Mouse (Mus musculus): ENCODE results near the gene Ppp1r15a. TPM values are rescaled to one million over a fixed set of nuclear protein-coding genes. Genes with fewer than 3 reads are reported as not detected.

The Ppp1r15a gene
- polyA plus RNA-seq (2014; fragmentation: Nextera tagmentation; extraction: Ambion mirVana): 14.7 and 15.0 TPM in 2 replicates

DNA sequence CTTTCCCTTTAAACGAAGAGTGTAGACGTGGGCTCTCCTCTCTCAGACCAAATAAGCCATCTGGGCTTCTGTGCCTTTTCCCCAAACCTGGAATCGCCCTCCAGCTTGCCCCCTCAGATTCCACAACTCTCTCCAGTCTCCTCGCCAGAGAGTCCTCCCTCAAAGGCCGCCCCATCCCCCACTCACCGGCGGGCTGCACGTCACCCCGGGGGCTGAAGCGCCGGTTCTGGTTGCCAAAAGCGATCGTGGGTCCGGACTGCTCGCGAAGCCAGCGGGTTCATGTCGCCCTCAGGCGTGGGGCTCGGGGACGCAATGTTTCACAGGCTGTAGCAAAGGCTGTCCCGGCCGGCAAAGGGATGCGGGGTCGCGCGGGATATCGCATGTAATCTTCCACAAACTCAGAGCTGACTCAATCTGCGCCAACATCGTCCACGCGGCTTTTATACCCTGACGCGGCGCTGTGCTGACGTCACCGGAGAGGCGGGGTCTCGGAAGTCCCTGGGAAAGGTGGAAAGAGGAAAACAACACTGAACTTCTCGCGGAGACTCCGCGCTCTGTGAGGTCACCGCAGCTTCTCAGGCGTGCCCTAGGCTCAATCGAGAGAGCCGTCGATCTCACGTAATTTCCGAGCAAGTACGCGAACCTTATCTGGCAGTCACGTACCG, at the start of gene Ppp1r15a, which contains the start of gene Plekha4:
Gene Ppp1r15a, minus strand, starts transcription at position 460 of the 665 bp plus-strand sequence.
Gene Plekha4, plus strand, starts transcription at position 522 of the 665 bp plus-strand sequence.
- H3K36me3 ChIP-seq (ENCODE audit: control insufficient read depth, insufficient read depth, low read length): peaks cover 9% of the 10 kb centered on the region; the same call in 1 of the 2 replicates
- peak within 1 kb of the TSS; percentile 78 for H3K9ac ChIP-seq (ENCODE audit: low read length)
- peak; percentile 85 for ATAC-seq (replicated peaks; ENCODE audit: low FRiP score, low TSS enrichment, low read depth)
- peak; percentile 100 for DNase-seq (ENCODE audit: low spot score)
- no peaks in the 10 kb centered on the region for H3K27me3 ChIP-seq (replicated peaks; ENCODE audit: control insufficient read depth, insufficient read depth, low read length)
- under 1% methylated on average over 54 of the region's 54 CpGs for WGBS
- peak within 1 kb of the TSS; percentile 88 for H3K4me3 ChIP-seq (ENCODE audit: low read depth, low read length)
- peaks cover 31% of the 10 kb centered on the region for H3K4me1 ChIP-seq (replicated peaks; ENCODE audit: control insufficient read depth, insufficient read depth, low read length)
- no peaks in the 10 kb centered on the region for H3K9me3 ChIP-seq (ENCODE audit: control insufficient read depth, low read length)
- peak within 1 kb of the TSS; percentile 95 for H3K4me2 ChIP-seq (ENCODE audit: low read length)
- peak within 1 kb of the TSS; percentile 90 for H3K27ac ChIP-seq (ENCODE audit: low read depth)

GRCm38 (mm10) chr7:45574472-45575379, 48.7 kb upstream of the Ppp1r15a start:
- 75% methylated on average over 15 of the region's 15 CpGs for WGBS
- no peak for DNase-seq (ENCODE audit: low spot score)
- ATAC-seq (replicated peaks; ENCODE audit: low FRiP score, low TSS enrichment, low read depth): no peak; the same call in 1 of the 2 replicates
- Histone ChIP-seq H3K9ac (ENCODE audit: low read length) (no peak overlapping the region), H3K4me3 (ENCODE audit: low read depth, low read length) (no peak overlapping the region), H3K9me3 (ENCODE audit: control insufficient read depth, low read length) (no peaks in the 10 kb centered on the region), H3K36me3 (ENCODE audit: control insufficient read depth, insufficient read depth, low read length) (peaks cover 18% of the 10 kb centered on the region), H3K4me2 (ENCODE audit: low read length) (0 out of 2 replicates have a peak overlapping the region, but pooled peaks have one; percentile 11), H3K4me1 (replicated peaks; ENCODE audit: control insufficient read depth, insufficient read depth, low read length) (peaks cover 19% of the 10 kb centered on the region), H3K27me3 (replicated peaks; ENCODE audit: control insufficient read depth, insufficient read depth, low read length) (no peaks in the 10 kb centered on the region), H3K27ac (ENCODE audit: low read depth) (no peak overlapping the region)

GRCm38 (mm10) chr7:45573954-45574353, 47.9 kb upstream of the Ppp1r15a start:
- no peak for ATAC-seq (replicated peaks; ENCODE audit: low FRiP score, low TSS enrichment, low read depth)
- no peak overlapping the region for H3K4me3 ChIP-seq (ENCODE audit: low read depth, low read length)
- 82% methylated on average over 8 of the region's 8 CpGs for WGBS
- H3K27ac ChIP-seq (ENCODE audit: low read depth): no peak overlapping the region
- DNase-seq (ENCODE audit: low spot score): no peak
- peaks cover 19% of the 10 kb centered on the region for H3K4me1 ChIP-seq (replicated peaks; ENCODE audit: control insufficient read depth, insufficient read depth, low read length)
- no peaks in the 10 kb centered on the region for H3K27me3 ChIP-seq (replicated peaks; ENCODE audit: control insufficient read depth, insufficient read depth, low read length)
- H3K4me2 ChIP-seq (ENCODE audit: low read length): no peak overlapping the region
- H3K9me3 ChIP-seq (ENCODE audit: control insufficient read depth, low read length): no peaks in the 10 kb centered on the region
- H3K9ac ChIP-seq (ENCODE audit: low read length): no peak overlapping the region
- H3K36me3 ChIP-seq (ENCODE audit: control insufficient read depth, insufficient read depth, low read length): peaks cover 18% of the 10 kb centered on the region

- Histone ChIP-seq H3K36me3 (ENCODE audit: control insufficient read depth, insufficient read depth, low read length) (peaks cover 11% of the 10 kb centered on the region), H3K27ac (ENCODE audit: low read depth) (no peak overlapping the region), H3K4me3 (ENCODE audit: low read depth, low read length) (no peak overlapping the region), H3K9ac (ENCODE audit: low read length) (no peak overlapping the region), H3K4me2 (ENCODE audit: low read length) (no peak overlapping the region), H3K9me3 (ENCODE audit: control insufficient read depth, low read length) (no peaks in the 10 kb centered on the region), H3K27me3 (replicated peaks; ENCODE audit: control insufficient read depth, insufficient read depth, low read length) (no peaks in the 10 kb centered on the region), H3K4me1 (replicated peaks; ENCODE audit: control insufficient read depth, insufficient read depth, low read length) (peaks cover 27% of the 10 kb centered on the region)
- DNase-seq (ENCODE audit: low spot score) (no peak), ATAC-seq (replicated peaks; ENCODE audit: low FRiP score, low TSS enrichment, low read depth) (no peak)
- WGBS: 53% methylated on average over 1 of the region's 1 CpGs
These were observed 45.9 kb upstream of the Ppp1r15a start for GRCm38 (mm10) chr7:45571966-45572365.

DNA sequence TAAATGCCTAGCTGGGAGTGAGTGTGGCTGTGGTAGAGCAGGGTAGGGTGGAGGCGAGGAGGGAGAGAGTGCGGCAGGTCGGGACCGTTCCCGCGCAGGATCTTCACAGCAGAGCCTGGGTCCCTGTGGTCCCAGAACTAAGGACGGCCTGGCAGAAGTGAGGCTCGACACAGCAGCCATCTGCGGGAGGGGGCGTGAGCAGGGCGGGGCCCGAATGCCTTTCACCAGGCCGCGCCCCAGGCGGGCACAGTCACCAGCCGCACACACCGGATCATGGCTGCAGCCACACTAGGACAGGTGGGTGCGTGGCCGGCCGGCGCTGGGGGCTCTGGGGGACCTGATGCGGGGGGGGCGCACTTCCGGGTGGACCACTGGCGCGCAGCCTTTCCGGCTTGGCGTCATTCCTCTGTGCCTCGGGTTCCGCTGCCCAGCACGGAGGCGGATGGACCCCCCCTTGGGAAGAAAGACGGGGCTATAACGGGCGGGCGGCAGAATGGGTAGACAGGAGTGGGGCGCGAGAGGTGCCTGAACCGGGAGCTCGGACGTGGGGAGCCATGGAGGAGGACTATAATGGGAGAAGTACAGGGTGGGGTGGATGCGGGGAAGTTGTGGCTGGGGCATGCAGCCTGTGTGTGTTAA, 44.2 kb upstream of the Ppp1r15a start, which contains the start of gene Bcat2:
Gene Bcat2, plus strand, starts transcription at position 51 of the 639 bp plus-strand sequence.
- 0 out of 2 replicates have a peak, but pooled peaks cover 5% of the 10 kb centered on the region for H3K36me3 ChIP-seq (ENCODE audit: control insufficient read depth, insufficient read depth, low read length)
- under 1% methylated on average over 40 of the region's 42 CpGs for WGBS
- H3K9me3 ChIP-seq (ENCODE audit: control insufficient read depth, low read length): no peaks in the 10 kb centered on the region
- peak; percentile 80 for DNase-seq (ENCODE audit: low spot score)
- H3K9ac ChIP-seq (ENCODE audit: low read length): peak within 1 kb of the TSS; percentile 70
- peak within 1 kb of the TSS; percentile 60 for H3K4me2 ChIP-seq (ENCODE audit: low read length)
- no peaks in the 10 kb centered on the region for H3K27me3 ChIP-seq (replicated peaks; ENCODE audit: control insufficient read depth, insufficient read depth, low read length)
- peaks cover 27% of the 10 kb centered on the region for H3K4me1 ChIP-seq (replicated peaks; ENCODE audit: control insufficient read depth, insufficient read depth, low read length)
- H3K27ac ChIP-seq (ENCODE audit: low read depth): peak within 1 kb of the TSS; percentile 71
- peak; percentile 60 for ATAC-seq (replicated peaks; ENCODE audit: low FRiP score, low TSS enrichment, low read depth)
- H3K4me3 ChIP-seq (ENCODE audit: low read depth, low read length): peak within 1 kb of the TSS; percentile 73

GRCm38 (mm10) chr7:45568601-45569473, 42.8 kb upstream of the Ppp1r15a start:
- Histone ChIP-seq H3K36me3 (ENCODE audit: control insufficient read depth, insufficient read depth, low read length) (0 out of 2 replicates have a peak, but pooled peaks cover 3% of the 10 kb centered on the region), H3K9ac (ENCODE audit: low read length) (no peak overlapping the region)
- no peak for DNase-seq (ENCODE audit: low spot score)

GRCm38 (mm10) chr7:45567780-45568516, 41.9 kb upstream of the Ppp1r15a start:
- ATAC-seq (replicated peaks; ENCODE audit: low FRiP score, low TSS enrichment, low read depth) (peak; percentile 95), DNase-seq (ENCODE audit: low spot score) (peak; percentile 87)
- H3K27me3 ChIP-seq (replicated peaks; ENCODE audit: control insufficient read depth, insufficient read depth, low read length): no peaks in the 10 kb centered on the region
- peak overlapping the region; percentile 48 for H3K4me3 ChIP-seq (ENCODE audit: low read depth, low read length)
- H3K36me3 ChIP-seq (ENCODE audit: control insufficient read depth, insufficient read depth, low read length): no peaks in the 10 kb centered on the region
- no peaks in the 10 kb centered on the region for H3K9me3 ChIP-seq (ENCODE audit: control insufficient read depth, low read length)
- H3K4me1 ChIP-seq (replicated peaks; ENCODE audit: control insufficient read depth, insufficient read depth, low read length): peaks cover 27% of the 10 kb centered on the region
- peak overlapping the region; percentile 46 for H3K9ac ChIP-seq (ENCODE audit: low read length)
- peak overlapping the region; percentile 69 for H3K4me2 ChIP-seq (ENCODE audit: low read length)
- 2% methylated on average over 24 of the region's 24 CpGs for WGBS
- H3K27ac ChIP-seq (ENCODE audit: low read depth): peak overlapping the region; percentile 79

More at GRCm38 (mm10) chr7:45568601-45569473, 42.8 kb upstream of the Ppp1r15a start:
- no peaks in the 10 kb centered on the region for H3K27me3 ChIP-seq (replicated peaks; ENCODE audit: control insufficient read depth, insufficient read depth, low read length)
- H3K27ac ChIP-seq (ENCODE audit: low read depth): peak overlapping the region; percentile 79
- WGBS: 76% methylated on average over 10 of the region's 10 CpGs
- peaks cover 27% of the 10 kb centered on the region for H3K4me1 ChIP-seq (replicated peaks; ENCODE audit: control insufficient read depth, insufficient read depth, low read length)
- peak overlapping the region; percentile 69 for H3K4me2 ChIP-seq (ENCODE audit: low read length)
- peak; percentile 21 for ATAC-seq (replicated peaks; ENCODE audit: low FRiP score, low TSS enrichment, low read depth)
- H3K4me3 ChIP-seq (ENCODE audit: low read depth, low read length): peak overlapping the region; percentile 48
- no peaks in the 10 kb centered on the region for H3K9me3 ChIP-seq (ENCODE audit: control insufficient read depth, low read length)
